Comparison of ENCODE assay signal across 7 mouse cellular contexts in genomic region chr19:53502891-53503371, GRCm38 (mm10). TPM values are rescaled to one million over a fixed set of nuclear protein-coding genes. Genes with fewer than 3 reads are reported as not detected.
DNase-seq lines count a peak whose midpoint lies in the region.

No protein-coding gene starts in this region.

- H3K36me3 ChIP-seq in splenic B cell, adult 2 months (ENCODE audit: control insufficient read depth, insufficient read depth, low read length, poor library complexity, severe bottlenecking), result no peaks in the 10 kb centered on the region

- intact Hi-C loops in heart, postnatal 36 days (cut with DNase I), result no loop called here

- H3K27me3 ChIP-seq in splenic B cell, adult 2 months (ENCODE audit: control insufficient read depth, insufficient read depth, low read length, poor library complexity, severe bottlenecking), result no peaks in the 10 kb centered on the region

- DNase-seq in layer of hippocampus, adult 18-20 months (ENCODE audit: low spot score in 2 of 2), result peak; percentile 36 to 50
- no peak for DNase-seq in layer of hippocampus, postnatal 25 days (ENCODE audit: extremely low spot score in 1 of 2, low spot score in 1 of 2)
- DNase-seq in brain, adult 2 months (ENCODE audit: low read depth, low spot score), result peak; percentile 87
- peak; percentile 29 to 37 for DNase-seq in layer of hippocampus, postnatal 36 days
- peak; percentile 53 for DNase-seq in splenic B cell, adult 2 months (ENCODE audit: low read depth, low spot score)
- DNase-seq in adrenal gland, postnatal 25 days, result no peak
- no peak for DNase-seq in heart, postnatal 36 days

RNA-seq across cellular contexts. Expression of gene Dusp5, which starts 26.0 kb away (rescaled TPM):
- total RNA-seq in layer of hippocampus, adult 18-20 months (2021), result 10 to 100 TPM; 28.4 to 37.0 TPM
- 10 to 100 TPM; 19.6 to 23.9 TPM for total RNA-seq in layer of hippocampus, postnatal 25 days (2021)
- 10 to 100 TPM; 23.6 to 27.0 TPM for total RNA-seq in layer of hippocampus, postnatal 36 days (2021)
- total RNA-seq in adrenal gland, postnatal 25 days (2021), result 6.0 and 11.3 TPM in 2 replicates
- 10 to 100 TPM in 1 of 2 experiments, 1 to 10 TPM in 1; 4.1 to 12.8 TPM for total RNA-seq in heart, postnatal 36 days (2021)

Comparison
In these comparisons a context has a peak if more than half of its experiments do, and no peak if none do; other contexts are left out.
1. DNase-seq: peak in layer of hippocampus, adult 18-20 months (2 of 2), brain, adult 2 months (single experiment), layer of hippocampus, postnatal 36 days (2 of 2) and splenic B cell, adult 2 months (single experiment); none in layer of hippocampus, postnatal 25 days (0 of 2), adrenal gland, postnatal 25 days (single experiment) and heart, postnatal 36 days (0 of 2).